Mouse (Mus musculus): ENCODE results near the gene Gm49721.
A peak's percentile ranks its signal among the peaks of the same experiment; 100 is the strongest.
"Not testable (repeated sequence)": the region's sequence is repeated elsewhere in the genome, so short reads cannot be mapped to it uniquely, and the experiment has no call there.

Gene Gm49721

DNA sequence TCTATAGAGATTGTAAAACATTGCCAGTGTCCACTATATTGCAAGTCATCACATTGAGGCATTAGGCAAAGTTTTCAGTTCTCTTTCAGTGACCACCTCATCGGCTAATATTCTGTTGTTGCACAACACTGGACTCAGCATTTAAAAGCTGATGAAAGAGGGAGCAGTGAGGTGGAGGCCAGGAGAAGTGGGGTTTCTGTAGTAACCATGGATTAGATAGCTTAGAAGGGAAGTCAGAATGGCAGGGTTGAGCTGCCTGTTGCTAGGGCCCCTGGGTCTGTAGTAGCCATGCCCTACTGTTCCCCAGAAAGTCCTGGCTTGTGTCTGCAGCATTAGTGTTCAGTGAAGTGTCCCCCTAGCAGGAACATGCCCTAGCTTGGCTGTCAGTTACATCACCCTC lies 7.4 kb downstream of the Gm49721 start:
- DNase-seq: not testable (repeated sequence)

DNA sequence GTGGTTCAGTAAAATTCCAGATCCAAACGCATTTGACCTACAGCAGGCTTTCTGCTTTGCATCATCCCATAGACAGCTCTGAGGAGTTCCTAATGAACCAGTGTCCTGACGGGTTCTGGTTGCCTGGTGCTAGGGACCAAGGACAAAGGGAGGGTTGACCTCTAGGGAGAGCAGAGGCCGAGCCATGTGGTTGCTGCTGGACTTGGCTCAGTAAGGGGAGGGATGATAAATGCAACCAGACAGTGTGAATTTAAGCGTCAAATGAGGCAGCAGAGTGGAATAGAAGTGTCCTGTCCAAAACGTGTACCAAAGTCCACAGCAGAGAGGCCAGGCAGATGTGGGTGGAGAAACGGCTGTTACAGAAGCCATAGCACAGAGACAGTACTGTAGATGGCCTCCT lies 16.8 kb downstream of the Gm49721 start:
- not testable (repeated sequence) for DNase-seq

DNA sequence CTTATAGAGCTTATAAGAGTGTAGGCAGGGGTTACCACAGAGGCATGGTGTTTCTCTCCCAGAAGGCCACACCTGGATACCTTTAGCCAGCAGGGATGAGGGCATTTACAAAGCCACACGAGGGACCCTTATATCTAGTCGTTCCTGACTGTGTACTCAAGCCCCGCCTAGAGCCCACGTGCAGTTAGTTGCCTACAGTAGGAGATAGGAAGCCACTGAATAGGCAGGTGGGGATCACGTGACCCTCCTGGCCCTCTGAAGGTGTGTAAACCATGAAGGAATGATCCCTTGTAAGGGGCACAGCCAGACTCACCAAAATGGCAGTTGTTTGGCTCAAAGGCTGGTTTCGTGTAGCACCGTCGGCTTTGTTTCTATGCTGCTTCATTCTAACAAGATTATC lies 18.1 kb downstream of the Gm49721 start:
- not testable (repeated sequence) for DNase-seq

DNA sequence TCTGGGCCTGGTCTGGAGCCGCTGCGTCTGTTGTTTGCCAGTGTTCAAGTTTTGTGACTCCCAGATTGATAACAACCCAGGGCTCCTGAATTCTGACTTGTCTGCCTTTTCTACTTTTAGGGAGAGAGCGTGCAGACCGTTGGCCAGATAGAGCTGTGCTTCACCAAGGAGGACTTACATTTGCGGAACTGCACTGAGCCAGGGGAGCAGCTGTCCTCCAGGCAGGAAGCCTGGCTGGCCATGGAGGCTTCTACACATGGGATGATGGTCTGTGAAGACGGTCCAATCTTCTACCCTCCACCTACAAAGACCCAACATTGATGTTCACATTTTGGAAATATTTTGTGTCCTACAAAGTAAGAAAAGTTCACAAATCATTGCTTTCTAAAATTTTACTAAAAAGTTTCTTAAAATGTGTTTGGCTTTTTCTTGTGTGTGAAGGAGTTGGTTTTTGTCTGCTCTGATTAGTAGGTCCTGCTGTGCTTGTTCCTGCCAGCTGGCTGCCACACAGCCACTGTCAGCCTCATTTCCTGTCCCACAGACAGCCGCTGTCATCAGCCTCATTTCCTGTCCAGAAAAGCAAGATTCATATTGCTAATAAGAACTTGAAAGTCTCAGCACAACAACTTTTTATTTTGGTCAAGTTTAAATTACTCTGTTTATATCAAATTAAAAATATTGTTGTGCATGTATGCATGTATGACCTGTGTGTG lies 19.2 kb downstream of the Gm49721 start:
- not testable (repeated sequence) for DNase-seq

DNA sequence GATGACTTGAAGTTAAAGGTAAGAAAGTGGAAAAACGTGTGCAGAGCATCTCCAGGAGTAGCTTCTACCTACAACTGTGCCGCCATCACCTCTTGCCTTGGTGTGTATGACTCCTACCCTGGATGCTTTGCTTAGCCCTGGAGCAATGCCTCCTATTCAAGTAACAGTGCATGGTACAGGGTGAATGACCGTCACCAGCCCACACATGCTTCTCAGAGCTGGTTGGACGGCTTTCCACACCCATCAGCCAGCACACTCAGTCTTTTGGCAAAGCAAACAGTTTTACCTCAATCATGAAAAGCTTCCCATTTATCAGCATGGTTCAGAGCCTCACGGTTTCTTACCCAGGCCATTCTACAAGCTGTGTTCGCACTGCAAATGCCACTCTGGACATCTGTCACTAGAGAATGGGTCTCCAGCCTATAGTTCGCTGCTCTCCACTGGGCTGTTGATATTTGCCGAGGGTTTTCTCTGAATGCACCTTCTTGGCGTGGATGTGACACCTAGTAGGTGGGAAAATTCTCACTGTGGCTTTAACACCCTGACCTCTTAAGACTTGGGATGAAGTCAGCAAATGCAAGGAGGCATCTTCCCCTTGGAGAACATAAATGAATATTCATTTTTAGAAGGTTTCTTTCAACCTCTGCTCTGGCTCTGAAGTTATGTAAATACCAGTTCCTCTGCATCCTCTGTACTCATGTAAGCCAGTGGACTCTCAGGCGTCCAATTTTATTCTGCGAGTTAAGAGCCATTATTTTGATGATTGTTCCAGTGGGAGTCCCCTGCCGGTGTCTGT lies 23.3 kb downstream of the Gm49721 start:
- not testable (repeated sequence) for DNase-seq

DNA sequence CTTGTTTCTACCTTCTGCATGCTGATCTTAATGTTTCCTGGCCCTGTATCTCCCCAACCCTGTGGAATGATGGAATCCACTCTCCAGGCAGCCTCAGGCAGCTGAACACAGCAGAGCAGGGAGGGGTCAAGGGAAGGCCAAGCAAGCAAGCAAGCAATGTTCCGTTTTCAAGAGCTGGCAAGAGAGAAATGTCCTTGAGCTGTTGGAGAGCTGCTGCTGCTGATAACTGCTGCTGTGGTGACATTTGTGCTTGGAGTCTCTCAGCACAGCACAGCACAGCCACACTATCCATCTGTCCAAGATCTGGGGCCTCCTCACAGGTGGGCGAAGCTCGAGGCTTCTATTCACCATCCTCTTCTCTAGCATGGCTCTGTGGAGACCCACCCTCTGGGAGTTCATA lies 24.7 kb downstream of the Gm49721 start:
- DNase-seq: not testable (repeated sequence)

DNA sequence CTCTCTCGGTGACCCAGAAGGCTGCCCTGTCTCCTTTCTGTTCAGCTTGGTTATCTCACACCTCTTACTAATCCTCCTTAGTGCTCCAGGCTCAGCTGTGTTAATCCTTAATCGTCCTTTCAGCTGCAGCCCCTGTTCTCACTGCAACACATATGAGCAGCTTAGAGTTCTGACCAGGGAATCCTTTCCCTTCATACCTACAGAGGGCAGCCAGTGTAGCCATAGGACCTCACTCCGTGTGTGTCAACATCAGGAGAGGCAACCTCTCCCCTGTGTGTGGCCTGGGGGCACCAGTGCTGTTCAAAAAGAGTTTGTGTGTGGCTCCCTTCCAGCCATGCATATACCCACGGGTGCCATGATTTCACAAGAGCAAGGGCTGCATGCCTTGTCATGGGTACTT lies 26.9 kb downstream of the Gm49721 start:
- not testable (repeated sequence) for DNase-seq

DNA sequence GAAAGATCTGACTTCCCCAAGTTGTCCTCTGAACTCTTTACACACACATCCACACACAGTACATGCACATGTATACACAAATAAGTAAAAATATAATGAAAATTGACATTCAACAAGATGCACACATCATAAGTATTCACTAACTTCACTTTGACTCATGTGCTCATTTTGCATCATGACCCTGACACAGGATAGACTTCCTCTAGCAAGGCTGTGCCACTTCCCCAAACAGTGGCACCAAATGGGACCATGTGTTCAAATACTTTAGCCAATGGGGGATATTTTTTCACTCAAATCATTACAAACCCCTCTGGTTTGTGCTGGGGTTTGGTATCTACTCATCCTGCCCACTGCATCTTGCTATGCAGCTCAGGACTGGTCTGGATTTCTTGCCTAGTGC lies 30.2 kb downstream of the Gm49721 start:
- DNase-seq: not testable (repeated sequence)

DNA sequence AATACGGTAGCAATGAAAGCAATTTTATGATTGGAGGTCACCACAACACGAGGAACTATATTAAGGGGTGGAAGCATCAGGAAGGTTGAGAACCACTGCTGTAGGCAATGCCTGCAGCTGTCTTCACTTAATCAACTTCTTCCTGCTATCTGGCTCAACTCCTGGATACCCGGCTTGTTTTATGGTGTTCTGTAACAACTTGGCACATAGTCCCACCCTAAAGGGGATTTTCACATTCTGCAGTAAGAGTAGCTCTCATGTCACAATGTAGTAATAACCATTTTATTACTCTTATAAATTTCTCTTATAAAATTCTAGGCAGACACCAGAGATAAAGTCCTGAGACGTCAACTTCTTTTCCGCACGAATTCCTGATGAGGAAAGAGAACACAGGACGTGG lies 30.7 kb downstream of the Gm49721 start:
- not testable (repeated sequence) for DNase-seq

DNA sequence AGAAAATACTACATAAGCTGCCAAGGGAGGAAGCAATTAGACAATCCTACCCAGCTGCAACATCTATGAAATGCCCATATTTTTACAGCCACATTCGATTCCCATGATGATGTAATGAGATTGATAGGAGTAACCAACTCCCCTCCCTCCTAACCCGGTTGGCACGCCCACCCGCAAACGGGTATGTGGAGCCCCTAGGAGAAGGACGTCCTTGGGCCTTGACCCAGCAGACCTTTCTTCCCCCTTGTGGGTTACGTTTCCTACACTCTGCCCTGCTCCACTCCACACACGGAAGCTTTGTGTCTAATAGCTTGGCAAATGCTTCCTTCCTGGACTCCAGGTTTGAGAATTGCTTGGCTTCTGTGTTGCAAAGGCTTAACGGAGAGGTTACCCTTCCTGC lies 31.2 kb downstream of the Gm49721 start:
- not testable (repeated sequence) for DNase-seq

DNA sequence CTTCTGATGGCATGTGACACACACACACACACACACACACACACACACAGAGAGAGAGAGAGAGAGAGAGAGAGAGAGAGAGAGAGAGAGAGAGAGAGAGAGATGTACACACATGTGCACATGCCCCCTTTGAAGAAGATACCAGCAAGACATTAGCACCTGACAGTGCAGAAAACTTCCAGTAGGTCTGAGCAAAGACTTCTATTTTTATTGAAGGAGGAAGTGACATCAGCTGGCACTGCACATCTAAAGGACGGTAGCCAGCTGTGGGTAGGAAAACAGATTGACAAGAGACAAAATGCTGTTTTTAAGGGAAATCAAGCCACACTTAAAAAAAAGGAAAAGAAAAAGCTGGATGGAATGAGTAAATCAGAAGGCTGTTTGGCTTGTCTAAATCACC lies 35.5 kb downstream of the Gm49721 start:
- DNase-seq: not testable (repeated sequence)

DNA sequence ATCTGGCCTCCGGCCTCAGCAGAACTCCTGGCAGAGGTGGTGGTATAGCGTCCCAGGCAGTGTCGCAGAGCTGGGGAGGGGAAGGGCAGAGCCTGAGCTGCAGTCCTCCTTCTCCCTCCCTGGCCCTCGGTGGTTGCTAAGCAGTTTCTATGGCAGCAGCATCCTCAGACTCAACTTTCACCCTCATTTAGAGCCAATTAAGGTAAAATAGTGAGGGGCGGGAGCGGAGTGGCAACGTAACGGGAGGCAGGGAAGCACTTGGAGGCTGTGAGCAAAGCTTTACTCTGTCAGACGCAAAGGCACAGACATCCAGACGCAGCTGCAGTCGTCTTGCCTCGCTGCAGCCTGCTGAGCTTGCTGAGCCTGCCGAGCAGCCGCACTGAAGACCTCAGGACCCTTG lies 46.6 kb downstream of the Gm49721 start, which contains the start of gene Gm1604a:
TSS of gene Gm1604a (plus strand) at position 312 of the 400 bp plus-strand sequence.
- DNase-seq: not testable (repeated sequence)

DNA sequence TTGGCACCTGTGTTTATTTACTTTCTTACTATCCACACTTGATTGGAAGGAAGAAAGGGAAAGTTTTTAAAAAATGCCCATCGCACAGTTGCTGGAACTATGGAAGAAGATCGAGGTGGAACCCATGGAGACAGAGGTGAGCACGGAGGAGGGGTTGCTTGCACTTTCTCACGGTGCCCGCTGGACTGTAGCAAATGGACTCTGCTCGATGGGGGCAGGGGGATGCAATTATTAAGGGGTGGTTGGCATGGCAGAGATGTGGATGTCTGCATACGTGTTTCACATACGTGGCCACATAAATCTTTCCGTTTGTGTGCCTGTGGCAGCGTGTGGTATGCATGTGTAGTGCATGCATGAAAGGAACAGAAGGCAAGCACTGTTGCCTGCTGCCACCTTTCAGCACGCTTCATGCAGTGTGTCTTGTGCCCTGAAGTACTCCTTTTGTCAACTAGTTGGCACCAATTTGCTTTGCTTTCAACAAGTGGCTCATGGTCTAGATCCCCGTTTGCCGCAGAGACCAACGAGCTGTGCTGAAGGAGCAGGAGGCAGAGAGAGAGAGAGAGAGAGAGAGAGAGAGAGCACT lies 47.2 kb downstream of the Gm49721 start:
- DNase-seq: not testable (repeated sequence)

DNA sequence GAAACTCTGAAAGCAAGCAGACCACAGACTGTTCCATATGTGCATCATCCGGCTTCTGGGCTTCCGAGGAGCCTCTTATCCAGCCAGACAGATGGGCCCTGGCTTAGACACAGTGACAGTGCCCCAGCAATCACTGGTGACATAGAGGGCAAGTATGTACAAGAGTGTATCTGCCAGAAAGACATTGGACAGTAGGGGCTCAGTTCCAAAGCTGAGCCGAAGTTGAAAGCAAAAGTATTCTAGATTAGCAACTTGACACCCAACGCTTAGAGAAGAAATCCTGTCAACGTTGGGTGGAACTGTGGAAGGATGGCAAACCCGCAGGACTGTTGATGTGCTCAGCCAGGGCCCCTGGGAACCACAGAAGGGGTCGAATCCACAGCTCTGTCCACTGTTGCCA lies 51.5 kb downstream of the Gm49721 start:
- not testable (repeated sequence) for DNase-seq

DNA sequence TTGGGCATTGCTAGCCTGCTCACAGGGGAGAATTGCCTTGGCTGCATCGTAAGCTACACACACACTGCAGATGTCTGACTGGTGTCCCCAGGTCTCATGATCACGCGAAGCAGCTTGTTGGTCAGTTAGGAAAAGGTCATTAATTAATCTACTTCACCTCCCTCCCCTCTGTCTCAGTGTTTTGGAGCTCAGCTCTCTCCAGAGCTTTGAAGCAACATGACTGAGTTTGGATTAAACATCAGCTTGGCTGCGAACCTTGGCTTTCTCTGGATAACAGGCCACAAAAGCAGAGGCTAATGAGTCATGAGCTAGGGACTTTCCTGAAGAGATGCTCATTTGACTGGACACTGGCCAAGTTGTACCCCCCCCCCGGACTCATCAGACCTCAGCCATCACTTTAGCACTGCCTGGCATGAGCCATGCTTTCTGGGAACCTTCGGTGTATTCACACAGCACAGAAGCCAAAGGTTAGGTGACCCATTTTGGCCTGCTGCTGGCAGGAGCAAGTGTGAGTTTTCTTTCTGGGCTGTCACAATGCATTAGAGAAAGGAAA lies 52.0 kb downstream of the Gm49721 start:
- DNase-seq: not testable (repeated sequence)

DNA sequence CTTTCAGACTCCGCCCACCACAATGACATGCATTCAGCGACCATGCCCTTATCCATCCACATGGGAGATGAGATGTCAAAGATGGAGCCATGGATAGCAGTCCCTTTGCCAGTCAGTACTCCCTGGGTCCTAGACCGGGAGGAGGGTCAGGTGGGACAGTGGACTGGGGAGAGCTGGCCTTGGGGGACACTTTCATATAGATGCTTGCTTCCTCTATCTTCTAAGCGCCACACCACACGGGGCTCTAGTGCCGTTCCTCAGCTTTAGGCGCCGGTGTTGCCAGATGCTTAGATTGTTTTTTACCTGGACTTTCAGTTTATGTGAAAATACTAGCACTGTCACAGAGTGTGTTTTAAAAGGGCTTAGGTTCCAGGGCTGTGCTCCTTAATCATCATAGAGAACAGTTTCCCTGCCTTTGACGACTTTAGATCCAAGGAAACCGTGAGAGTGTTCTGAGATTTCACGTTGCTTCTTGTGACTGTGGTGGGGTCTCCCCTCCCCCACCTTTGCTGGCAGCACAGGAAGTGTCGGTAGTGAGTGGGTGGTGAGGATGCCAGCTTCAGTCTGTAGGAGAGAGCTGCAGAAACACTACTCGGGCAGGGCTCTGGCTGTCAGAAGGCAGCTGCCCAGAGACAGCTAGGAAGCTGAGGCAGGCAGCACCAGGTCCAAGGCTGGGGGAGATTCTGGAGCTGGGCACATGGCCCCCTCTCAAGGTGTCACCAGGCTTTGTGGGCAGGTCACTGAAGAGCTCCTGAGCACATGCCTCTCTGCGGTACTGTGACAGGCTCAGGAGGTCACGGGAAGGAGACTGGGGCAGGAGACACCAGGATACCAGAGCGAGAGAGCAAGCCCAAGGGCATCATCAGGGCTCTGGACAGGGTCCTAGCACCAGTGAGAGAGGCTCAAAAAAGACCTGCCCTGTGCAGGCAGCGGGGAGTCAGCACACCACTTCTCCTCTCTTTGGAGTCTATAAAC lies 54.8 kb downstream of the Gm49721 start:
- not testable (repeated sequence) for DNase-seq

DNA sequence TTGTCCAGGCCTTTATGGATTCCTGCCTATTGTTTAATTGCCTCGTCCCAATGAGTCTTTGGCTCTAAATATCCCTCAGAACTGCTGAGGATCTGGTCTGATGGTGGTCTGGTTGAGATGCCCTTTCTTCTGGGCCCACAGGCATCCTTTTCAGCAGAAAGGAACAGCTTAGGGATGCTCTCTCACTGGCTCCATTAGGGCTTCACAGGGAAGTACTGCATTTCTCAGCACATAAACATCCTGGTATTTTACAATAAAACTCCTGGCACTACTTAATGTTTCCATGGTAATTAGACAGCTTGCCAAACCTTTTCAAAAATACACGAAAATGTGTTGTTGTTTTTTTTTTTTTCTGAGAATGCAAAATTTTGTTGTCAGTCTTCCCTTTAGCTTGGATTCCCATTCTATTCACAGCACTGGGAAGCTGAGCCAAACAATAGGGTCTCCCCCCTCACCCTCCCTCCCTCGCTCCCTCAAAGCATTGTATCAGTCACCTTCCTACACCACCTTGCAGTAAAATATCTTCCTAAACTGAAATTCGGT lies 90.4 kb downstream of the Gm49721 start:
- DNase-seq: not testable (repeated sequence)

DNA sequence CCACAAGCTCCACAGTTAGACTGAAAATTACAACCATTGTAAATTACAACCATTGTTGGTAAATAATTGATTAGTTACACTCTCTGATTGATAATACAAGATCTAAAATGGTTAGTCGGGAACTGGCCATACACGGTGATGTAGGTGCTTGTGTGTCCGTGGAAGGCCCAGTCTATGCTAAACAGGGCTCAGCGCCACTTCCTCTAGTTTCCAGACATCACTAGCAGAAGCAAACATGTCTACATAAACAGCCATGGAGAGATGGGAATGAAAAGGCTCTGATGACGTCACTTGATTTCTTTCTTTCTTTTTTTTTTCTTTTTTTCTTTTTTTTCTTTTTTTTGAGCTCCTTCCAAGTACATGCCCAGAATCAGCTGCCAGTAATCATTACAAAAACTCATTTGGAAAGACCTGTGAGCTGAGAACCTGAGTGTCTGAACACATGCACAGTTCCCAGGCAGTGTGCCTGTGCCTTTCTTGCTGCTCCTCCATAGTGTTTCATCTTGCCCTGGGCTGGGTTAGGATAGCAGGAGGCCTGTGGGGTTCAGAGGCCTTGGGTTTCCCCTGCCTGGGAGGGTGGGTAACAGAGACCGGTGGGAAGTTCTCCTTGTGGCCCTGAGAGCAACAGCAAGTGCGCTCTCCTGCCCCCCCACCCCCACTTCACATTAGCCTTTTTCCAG lies 91.0 kb downstream of the Gm49721 start:
- DNase-seq: not testable (repeated sequence)

DNA sequence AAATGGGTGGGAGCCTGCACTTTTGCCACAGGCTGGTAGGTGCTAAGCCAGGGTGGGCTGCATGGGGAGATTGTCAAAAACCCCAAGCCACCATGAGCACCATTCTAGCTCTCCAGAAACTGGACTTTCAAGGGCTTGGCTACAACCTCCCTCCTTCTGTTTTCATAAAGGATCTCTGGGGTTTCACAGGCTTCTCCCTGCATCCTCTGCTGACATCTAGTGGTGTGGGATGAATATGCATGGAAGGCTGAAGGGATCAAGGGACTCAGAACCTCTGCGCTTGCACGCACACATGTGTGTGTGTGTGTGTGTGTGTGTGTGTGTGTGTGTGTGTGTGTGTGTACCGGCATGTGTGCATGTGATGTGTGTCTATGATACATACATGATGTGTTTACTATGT lies 95.8 kb downstream of the Gm49721 start:
- DNase-seq: peak; percentile 66

DNA sequence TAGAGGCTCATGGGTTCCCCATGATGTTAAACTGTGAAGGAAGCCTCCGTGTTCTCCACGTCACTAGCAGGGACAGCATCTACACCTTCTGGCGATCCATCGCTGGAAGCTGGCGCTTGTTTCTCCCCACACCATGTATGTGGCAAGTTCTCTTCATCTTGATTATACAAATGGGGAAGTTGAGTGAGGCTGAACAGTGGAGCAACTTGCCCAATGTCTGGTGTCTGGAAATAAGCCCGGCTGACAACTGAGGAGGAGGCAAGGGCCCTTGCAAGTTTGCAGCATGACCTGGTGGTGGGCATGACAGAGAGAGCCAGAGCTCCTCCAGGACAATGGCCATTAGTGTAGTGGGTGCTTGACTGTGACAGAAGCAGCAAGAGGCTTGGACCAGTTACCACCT lies 96.8 kb downstream of the Gm49721 start:
- not testable (repeated sequence) for DNase-seq

DNA sequence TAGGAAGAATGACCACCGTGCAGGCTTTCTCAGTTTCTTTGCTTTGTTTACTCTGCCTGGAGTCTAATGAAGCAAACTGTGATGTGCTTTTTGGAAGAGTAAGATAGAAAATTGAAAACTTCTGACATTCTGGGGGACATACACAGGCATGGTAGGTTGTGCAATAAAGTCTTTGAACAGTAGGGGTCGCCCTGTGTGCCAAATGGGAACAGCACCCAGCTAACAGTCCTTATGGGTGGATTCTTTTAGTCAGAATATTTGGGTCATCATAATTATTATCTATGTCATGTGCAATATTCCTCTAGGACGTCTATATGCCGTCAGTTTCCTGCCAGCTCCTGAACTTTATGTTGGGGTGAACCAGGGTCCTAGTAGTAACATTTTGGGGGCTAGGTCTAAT lies 100.9 kb downstream of the Gm49721 start:
- peak; percentile 80 for DNase-seq
